Mouse (Mus musculus): Measurements from ENCODE around the gene Rps29.
A peak's percentile ranks its signal among the peaks of the same experiment; 100 is the strongest.
"Not testable (repeated sequence)": the region's sequence is repeated elsewhere in the genome, so short reads cannot be mapped to it uniquely, and the experiment has no call there.

Gene Rps29

GRCm38 (mm10) chr12:69179371-69179770 lies 20.4 kb upstream of the Rps29 start:
- DNase-seq (ENCODE audit: low spot score), result no peak

- DNase-seq (ENCODE audit: low spot score), result no peak
These were observed 18.5 kb upstream of the Rps29 start for GRCm38 (mm10) chr12:69177526-69177925.

DNA sequence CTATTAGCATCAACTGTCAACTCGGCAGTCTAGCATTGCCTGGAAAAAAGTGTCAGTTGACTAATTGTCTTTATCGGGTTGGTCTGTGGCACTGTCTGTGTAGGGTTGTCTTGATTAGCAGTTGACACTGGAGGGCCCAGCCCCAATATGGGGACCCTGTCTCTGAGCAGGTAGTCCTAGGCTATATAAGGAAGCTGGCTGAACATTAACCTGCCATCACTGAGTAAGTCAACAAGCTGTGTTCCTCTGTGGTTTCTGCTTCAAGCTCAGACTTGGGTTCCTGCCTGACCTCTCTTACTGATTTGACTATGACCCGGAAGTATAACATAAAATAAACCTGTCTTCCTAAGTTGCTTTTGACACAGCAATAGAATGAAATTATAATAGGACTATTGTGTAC lies 17.0 kb upstream of the Rps29 start:
- no peak for DNase-seq (ENCODE audit: low spot score)

- DNase-seq (ENCODE audit: low spot score), result no peak
These were observed 12.3 kb upstream of the Rps29 start for GRCm38 (mm10) chr12:69171307-69171706.

GRCm38 (mm10) chr12:69168461-69169106 lies 9.6 kb upstream of the Rps29 start, which contains the start of gene Lrr1:
Lrr1 (plus strand) TSS chr12:69168814.
- DNase-seq (ENCODE audit: low spot score), result peak; percentile 67

GRCm38 (mm10) chr12:69167656-69168460 lies 8.9 kb upstream of the Rps29 start:
- no peak for DNase-seq (ENCODE audit: low spot score)

GRCm38 (mm10) chr12:69166861-69167581 lies 8.0 kb upstream of the Rps29 start:
- not testable (repeated sequence) for DNase-seq (ENCODE audit: low spot score)

GRCm38 (mm10) chr12:69164904-69165303 lies 5.9 kb upstream of the Rps29 start:
- no peak for DNase-seq (ENCODE audit: low spot score)

DNA sequence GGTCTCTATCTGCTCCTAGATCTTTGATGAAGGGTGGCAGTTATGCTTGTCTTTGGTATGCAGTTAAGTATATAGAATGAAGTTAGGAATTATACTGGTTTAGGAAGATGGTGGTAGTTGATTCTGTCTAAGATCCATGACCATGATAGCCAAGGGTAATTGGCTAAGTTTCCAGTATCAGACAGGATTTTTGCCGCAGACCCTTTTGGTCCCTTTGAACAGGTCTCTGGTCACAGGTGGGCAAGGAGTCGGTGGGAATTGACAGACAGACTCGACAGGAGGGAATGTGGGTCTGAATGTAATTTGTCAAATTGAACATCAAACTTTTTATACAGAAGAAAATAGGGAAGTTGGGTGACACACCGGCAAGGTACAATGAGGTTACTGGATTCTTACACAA lies 4.6 kb upstream of the Rps29 start:
- not testable (repeated sequence) for DNase-seq (ENCODE audit: low spot score)

DNA sequence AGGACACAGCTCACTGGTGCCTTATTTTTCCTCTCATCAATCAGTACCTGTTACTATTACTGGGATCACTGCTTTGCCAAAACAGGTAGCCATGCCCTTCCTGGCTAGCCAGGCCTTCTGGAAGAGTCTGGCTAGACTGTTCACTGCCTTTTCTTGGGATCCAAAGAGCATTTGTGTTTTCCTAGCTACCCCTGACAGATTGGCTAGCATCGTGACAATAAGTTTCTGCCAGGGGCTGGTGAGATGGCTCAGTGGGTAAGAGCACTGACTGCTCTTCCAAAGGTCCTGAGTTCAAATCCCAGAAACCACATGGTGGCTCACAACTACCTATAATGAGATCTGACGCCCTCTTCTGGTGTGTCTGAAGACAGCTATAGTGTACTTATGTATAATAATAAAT lies 1.7 kb upstream of the Rps29 start:
- DNase-seq (ENCODE audit: low spot score), result not testable (repeated sequence)

DNA sequence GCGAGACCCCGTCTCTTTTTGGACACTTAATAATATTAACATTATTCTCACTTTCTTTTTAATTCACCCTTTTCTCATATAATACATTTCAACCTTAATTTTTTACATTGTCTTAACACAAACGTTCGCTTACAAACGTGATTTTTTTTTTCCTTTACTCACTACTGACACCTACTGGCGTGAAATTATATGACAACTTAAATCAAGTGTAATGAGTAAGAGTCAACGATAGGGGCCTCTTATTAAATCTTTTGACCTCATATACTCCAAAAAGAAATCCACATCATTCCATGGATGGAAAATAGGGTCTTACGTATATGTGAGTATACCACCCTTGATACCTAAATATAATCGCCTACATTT lies 573 bp upstream of the Rps29 start:
- DNase-seq (ENCODE audit: low spot score), result no peak

- no peak for DNase-seq (ENCODE audit: low spot score)
These were observed 621 bp downstream of the Rps29 start for GRCm38 (mm10) chr12:69158366-69158764.

GRCm38 (mm10) chr12:69157107-69157506 lies 1.9 kb downstream of the Rps29 start:
- no peak for DNase-seq (ENCODE audit: low spot score)

GRCm38 (mm10) chr12:69156436-69156835 lies 2.5 kb downstream of the Rps29 start:
- DNase-seq (ENCODE audit: low spot score), result no peak

DNA sequence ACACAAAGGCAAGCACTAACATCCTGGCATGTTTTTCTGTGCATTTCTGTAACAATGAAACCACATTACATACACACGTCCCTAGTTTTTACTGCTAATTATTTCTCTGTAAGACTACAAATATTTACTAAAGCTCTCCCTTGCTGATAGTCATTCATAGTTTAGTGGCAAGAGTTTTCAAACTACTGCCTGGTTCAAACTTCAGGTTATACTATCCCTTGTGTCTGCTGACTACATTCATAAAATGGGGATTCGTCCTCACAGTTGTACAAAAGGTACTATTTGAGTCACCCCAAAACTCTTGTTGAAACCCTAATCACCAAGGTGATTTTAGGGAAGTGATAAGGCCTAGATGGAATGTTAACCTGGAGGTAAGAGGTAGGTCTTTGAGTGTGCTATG lies 3.1 kb downstream of the Rps29 start:
- no peak for DNase-seq (ENCODE audit: low spot score)

DNA sequence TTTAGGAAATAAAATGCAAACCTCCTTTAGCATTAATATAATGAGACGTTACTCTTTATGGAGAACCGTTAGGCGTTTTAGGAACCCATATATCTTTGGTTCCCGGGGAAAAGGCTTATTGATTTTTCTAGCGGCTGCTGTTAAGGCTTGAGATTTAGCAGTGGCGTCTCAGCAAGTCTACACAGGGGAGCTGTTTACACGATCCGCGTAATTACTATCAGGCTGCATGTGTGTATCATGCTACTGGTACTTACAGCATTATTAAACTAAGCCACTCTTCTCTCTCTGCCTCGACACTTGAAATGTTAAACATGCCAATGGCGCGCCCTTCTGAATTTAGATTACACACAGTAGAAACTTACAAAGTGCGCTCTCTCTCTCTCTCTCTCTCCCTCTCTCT lies 8.9 kb downstream of the Rps29 start:
- DNase-seq (ENCODE audit: low spot score), result no peak

DNA sequence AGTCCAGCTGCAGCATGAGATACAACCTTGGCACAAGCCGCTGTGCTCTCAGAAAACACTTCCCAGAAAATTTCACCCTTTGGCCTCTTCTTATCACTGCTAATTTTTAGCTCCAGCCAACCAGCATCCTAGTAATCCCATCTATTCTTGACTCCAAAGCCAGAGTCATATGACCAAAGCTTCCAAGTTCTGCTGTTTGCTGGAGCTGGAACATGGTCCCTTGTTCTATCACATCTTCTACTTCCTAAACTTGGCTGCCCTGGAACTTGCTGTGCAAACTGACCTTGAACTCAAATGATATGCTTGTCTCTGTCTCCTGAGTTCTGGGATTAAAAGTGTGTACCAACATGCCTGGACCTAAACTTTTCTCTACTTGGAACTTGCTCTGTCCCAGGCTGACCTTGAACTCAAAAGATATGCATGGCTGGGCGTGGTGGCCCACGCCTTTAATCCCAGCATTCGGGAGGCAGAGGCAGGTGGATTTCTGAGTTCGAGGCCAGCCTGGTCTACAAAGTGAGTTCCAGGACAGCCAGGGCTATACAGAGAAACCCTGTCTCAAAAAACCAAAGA lies 11.7 kb downstream of the Rps29 start:
- DNase-seq (ENCODE audit: low spot score), result no peak

DNA sequence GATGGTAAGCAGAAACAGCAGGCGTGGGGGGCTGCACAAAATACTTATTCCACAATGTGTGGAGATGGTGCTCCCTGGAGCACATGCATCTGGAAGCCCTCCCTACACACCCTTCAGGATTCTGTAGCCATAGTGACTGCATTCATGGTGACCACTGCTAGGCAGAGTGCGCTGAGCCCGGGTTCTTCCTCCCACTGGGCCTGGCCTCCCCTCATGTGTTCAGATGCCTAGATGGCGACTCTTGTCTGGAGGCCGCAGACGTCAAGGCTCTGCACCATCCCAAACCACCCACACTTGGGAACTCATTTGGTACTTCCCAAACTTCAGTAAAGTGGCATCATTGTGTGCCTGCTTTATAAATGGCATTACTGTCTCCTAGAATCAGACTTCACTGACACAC lies 15.5 kb downstream of the Rps29 start:
- no peak for DNase-seq (ENCODE audit: low spot score)

DNA sequence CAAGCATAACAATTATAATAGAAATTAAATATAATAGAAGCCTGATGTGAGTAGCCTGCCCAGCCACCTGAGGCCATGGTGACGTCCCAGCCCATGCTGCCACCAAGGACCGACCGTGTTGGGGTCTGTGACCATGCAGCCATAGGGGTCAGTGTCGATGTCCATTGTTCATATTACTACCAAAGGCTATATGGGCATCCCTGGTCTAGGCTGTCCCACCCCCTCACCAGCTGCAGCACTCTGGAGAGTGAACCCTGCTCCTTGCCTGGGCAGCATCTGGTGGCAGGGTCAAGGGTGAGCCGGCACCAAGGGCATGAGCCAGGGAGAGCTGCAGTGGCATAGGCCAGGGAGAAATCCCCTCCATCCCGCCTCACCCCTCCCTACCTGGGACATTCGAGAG lies 19.1 kb downstream of the Rps29 start:
- no peak for DNase-seq (ENCODE audit: low spot score)

DNA sequence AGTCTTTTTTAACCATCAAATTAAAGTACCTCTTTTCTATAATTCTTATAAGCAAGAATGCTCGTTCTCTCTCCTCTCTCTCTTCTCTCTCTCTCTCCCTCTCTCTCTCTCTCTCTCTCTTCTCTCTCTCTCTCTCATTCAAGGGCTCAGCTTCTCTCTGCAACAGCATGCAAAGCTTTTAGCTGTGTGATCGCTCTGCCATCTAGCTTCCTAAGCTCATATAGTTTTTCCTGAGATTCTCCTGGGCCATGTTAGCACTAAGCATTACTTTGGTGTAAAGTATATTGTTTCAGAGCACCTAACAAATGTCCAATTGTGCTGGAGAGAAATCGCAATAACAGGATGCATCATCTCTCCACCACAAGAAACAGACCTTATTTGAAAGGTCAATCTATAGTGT lies 19.8 kb downstream of the Rps29 start:
- no peak for DNase-seq (ENCODE audit: low spot score)

DNA sequence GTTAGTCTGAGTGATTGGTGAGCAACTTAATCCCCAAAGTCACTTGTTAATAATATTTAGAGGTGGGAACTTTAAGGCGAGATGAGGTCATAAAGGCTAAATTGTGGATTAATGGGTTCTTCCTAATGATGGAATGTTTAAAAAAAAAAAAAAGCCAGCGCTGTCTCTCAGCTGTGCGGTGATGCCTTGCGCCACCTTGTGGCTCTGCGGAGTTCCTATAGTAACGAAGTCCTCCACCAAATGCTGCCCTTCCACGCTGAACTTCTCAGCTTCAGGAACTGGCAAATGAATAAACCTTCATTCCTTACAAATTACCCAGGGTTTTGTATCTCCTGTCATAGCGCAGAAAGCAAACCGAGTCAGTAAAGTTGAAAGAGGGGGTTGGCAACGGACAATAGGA lies 27.0 kb downstream of the Rps29 start:
- DNase-seq (ENCODE audit: low spot score), result no peak

DNA sequence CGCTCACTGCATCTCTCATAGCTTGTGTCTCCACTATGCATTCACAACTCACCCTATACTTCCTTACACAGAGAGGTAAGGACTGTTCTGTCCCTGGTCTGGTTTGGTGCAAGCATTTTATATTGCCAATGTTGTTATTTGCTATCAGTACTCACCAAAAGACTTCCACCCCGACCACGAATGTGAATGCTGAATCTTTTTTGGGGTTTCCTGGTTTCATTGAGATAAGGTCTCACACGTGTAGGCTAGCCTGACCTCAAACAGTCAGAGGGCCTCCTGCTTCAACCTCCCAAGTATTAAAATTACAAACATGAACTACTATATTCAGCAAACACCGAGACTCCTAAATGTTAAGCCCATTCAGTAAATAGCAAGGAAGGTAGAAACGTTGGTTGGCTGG lies 27.7 kb downstream of the Rps29 start:
- no peak for DNase-seq (ENCODE audit: low spot score)

- DNase-seq (ENCODE audit: low spot score), result no peak
These were observed 28.5 kb downstream of the Rps29 start for GRCm38 (mm10) chr12:69130486-69130885.
